Mouse (Mus musculus) spleen, adult 2 months (tissue): Measurements from ENCODE around the gene Bclaf1.

Source experiments
- CTCF ChIP-seq: fragments of 200-500 bp; IDR thresholded peaks from 2 replicates; pipeline ENCODE4 v1.5.1; 2011; ENCODE audit warnings: mild to moderate bottlenecking, inconsistent platforms; ENCODE audit not compliant: insufficient read depth, insufficient read length, insufficient replicate concordance; ENCODE audit errors: extremely low read depth
- POLR2A ChIP-seq: fragments of 200-500 bp; IDR thresholded peaks from 2 replicates; pipeline ENCODE4 v1.6.1; 2011; ENCODE audit warnings: low read depth, low read length, inconsistent platforms

DNA sequence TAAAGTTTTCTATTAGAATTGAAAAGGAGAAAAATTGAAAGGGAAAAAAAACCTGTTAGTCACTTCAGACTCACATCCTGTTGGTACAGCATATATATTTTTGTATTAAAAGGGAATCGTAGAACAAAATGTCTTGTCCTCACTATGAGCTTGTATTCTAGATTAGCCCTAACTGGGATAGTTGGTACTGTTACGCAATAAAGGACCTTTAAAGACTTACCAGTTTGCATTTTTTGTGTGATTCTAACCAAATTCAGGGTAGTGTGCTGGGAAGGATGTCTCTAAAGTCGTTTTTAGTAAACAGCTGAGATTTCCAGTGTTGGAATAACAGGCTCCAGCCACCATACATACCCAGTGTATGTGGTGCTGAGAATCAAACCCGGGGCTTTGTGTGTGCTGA, 1.7 kb downstream of the Bclaf1 start:
- TF ChIP-seq POLR2A (no peak), CTCF (no peak)
